Mouse (Mus musculus): ENCODE data around the gene Hpse.

DNA sequence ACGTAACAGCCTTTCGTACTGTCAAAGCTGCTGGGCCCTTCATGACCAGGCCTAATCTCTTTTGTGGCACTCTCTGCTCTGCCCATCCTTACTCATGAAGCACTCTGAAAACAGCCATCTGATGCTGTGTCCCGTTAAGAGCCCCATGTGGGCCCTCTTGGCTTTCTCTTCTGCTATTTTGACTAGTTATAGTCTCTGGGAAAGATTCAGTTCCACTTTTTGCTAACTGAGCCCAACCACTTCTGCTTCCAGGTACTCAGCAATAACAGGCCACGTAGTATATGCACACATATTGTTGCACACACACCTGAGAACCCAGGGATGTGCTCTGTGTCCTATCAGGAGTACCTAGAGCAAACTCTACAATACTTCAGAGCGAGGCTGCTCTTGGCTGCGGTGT is 56.5 kb downstream of the Hpse start:
- no peak for TF ChIP-seq MAFK (IDR thresholded peaks at IDR 0.05; ENCODE audit: insufficient read depth, low read depth, low read length)
- TF ChIP-seq CHD2 (IDR thresholded peaks at IDR 0.05; ENCODE audit: low read depth, low read length) = no peak
- no peak for TF ChIP-seq HCFC1 (IDR thresholded peaks at IDR 0.05; ENCODE audit: borderline replicate concordance, insufficient read depth, low read length)
- no peak for TF ChIP-seq ZNF384 (IDR thresholded peaks at IDR 0.05; ENCODE audit: low read depth, low read length)
- TF ChIP-seq ZC3H11A (IDR thresholded peaks at IDR 0.05; ENCODE audit: borderline replicate concordance, low read depth, low read length) = no peak
